Mouse (Mus musculus) midbrain, postnatal 0 days (tissue): ENCODE data around the gene Coq8a. TPM values are rescaled to one million over a fixed set of nuclear protein-coding genes. Genes with fewer than 3 reads are reported as not detected.

Source experiments
- ATAC-seq: fragments of 200-750 bp; cut with Nextera tagmentation; 2 replicates; pipeline ENCODE4 v1.8.0; 2017; ENCODE audit warnings: moderate number of reproducible peaks, mild to moderate bottlenecking, moderate TSS enrichment, moderate library complexity; ENCODE audit not compliant: low FRiP score
- DNase-seq: peaks from one replicate; pipeline ENCODE4 v3.0.0-alpha.2; 2015; ENCODE audit warnings: low spot score
- H3K27ac ChIP-seq: fragments of 300-500 bp; sonication (generic); 2 replicates; pipeline ENCODE4 v1.5.1; 2014; ENCODE audit warnings: low read depth, mild to moderate bottlenecking, low read length, mixed read lengths
- H3K27me3 ChIP-seq: fragments of 300-500 bp; sonication (generic); 2 replicates; pipeline ENCODE4 v1.6.1; 2014; ENCODE audit warnings: low read length, control low read depth, mixed read lengths; ENCODE audit not compliant: insufficient read depth
- H3K36me3 ChIP-seq: fragments of 300-500 bp; sonication (generic); 2 replicates; pipeline ENCODE4 v1.6.1; 2014; ENCODE audit warnings: low read length, control low read depth, mixed read lengths; ENCODE audit not compliant: insufficient read depth
- H3K4me1 ChIP-seq: fragments of 300-500 bp; sonication (generic); 2 replicates; pipeline ENCODE4 v1.6.1; 2014; ENCODE audit warnings: mild to moderate bottlenecking, control low read depth, antibody characterized with exemption, low read length, mixed read lengths; ENCODE audit not compliant: insufficient read depth
- H3K4me2 ChIP-seq: fragments of 300-500 bp; sonication (generic); 2 replicates; pipeline ENCODE4 v1.6.1; 2014; ENCODE audit warnings: low read depth, mild to moderate bottlenecking, low read length, mixed read lengths; ENCODE audit not compliant: poor library complexity, severe bottlenecking
- H3K4me3 ChIP-seq: fragments of 300-500 bp; sonication (generic); 2 replicates; pipeline ENCODE4 v1.5.1; 2014; ENCODE audit warnings: low read depth, mild to moderate bottlenecking, low read length, moderate library complexity
- H3K9ac ChIP-seq: fragments of 300-500 bp; sonication (generic); replicated peaks from 2 replicates; pipeline ENCODE4 v1.6.1; 2014; ENCODE audit warnings: mild to moderate bottlenecking, low read length, moderate library complexity, mixed read lengths; ENCODE audit not compliant: poor library complexity, severe bottlenecking
- H3K9me3 ChIP-seq: fragments of 300-500 bp; sonication (generic); 2 replicates; pipeline ENCODE4 v1.6.1; 2016; ENCODE audit warnings: low read length, control low read depth
- CTCF ChIP-seq: IDR thresholded peaks from 2 replicates; pipeline ENCODE4 v1.5.1; 2016; ENCODE audit warnings: antibody characterized with exemption, mild to moderate bottlenecking
- WGBS: fragments of 180-500 bp; shearing (Covaris S2); extraction: QIAGEN DNeasy Blood & Tissue Kit; methylation state at CpG from one replicate; pipeline ENCODE4 v1.1.7; 2014; 5-methylcytosine and 5-hydroxymethylcytosine counted together
- polyA plus RNA-seq: library from polyadenylated mRNA; unstranded; fragments of >200 nt; fragmentation: Nextera tagmentation; extraction: Ambion mirVana; gene quantifications from 2 replicates; pipeline ENCODE4 v1.2.1, GENCODE M21; 2015
- total RNA-seq: library from RNA; depleted of rRNA; stranded (reverse); fragments of >200 nt; gene quantifications from 2 replicates; pipeline ENCODE4 v1.2.3, GENCODE M21; 2014; rRNA removed

The Coq8a gene
- total and polyA plus RNA-seq, 2 experiments from 2014 or later = 7.2 to 8.3 TPM

GRCm38 (mm10) chr1:180128077-180128792 lies 71.2 kb downstream of the Coq8a start:
- Histone ChIP-seq H3K36me3 (peaks cover 7% of the 10 kb centered on the region), H3K4me3 (no peak overlapping the region), H3K4me1 (no peaks in the 10 kb centered on the region), H3K27ac (no peak overlapping the region), H3K9ac (no peak overlapping the region), H3K9me3 (no peaks in the 10 kb centered on the region), H3K27me3 (no peaks in the 10 kb centered on the region), H3K4me2 (no peak overlapping the region)
- TF ChIP-seq CTCF = no peak
- ATAC-seq = no peak
- DNase-seq = no peak
- WGBS = 98% methylated on average over 5 of the region's 5 CpGs

DNA sequence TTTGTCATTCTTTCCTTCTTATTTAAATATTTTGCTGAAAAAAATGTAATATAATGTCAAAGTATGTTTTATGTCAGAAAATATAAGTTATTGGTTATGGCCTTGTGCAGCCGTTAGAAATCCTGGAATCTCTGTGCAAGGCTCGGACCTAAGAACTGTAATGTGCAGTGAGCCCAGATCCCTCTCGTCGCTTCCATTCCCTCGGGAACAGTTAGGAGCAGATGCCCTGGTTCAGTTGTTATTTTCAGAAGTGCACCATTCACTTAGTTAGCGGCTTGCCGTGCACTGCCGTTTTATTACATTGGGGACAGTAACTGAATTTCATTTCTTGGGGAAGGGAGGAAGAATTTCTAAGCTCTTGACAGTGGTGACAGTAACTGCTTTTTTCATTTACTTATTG lies 81.2 kb downstream of the Coq8a start:
- 79% methylated on average over 8 of the region's 8 CpGs for WGBS
- no peak overlapping the region for H3K4me2 ChIP-seq
- H3K27me3 ChIP-seq = no peaks in the 10 kb centered on the region
- ATAC-seq (no peak), DNase-seq (peak; percentile 14)
- no peak for TF ChIP-seq CTCF
- H3K36me3 ChIP-seq = no peaks in the 10 kb centered on the region
- H3K27ac ChIP-seq = no peak overlapping the region
- H3K4me3 ChIP-seq = no peak overlapping the region
- no peaks in the 10 kb centered on the region for H3K4me1 ChIP-seq
- H3K9ac ChIP-seq = no peak overlapping the region
- H3K9me3 ChIP-seq = no peaks in the 10 kb centered on the region

DNA sequence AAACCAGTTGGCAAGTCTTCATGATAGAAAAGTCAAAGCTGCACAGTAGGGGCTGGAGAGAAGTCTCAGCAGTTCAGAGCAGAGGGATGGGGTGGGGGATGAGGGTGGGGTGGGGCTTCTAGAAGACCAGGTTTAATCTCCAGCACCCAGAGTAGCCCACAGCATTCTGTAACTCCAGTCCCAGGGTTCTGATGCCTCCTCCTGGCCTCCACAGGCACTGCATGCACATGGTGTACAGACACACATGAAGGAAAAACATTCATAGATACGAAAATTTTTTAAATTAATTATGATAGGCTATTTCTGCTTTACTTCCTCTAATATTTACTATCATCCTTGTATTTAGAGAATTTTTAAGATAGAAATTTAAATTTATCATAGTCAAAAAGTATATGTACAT lies 82.9 kb downstream of the Coq8a start:
- Histone ChIP-seq H3K27me3 (no peaks in the 10 kb centered on the region), H3K27ac (no peak overlapping the region), H3K4me1 (no peaks in the 10 kb centered on the region), H3K4me2 (no peak overlapping the region), H3K9me3 (no peaks in the 10 kb centered on the region), H3K9ac (no peak overlapping the region), H3K36me3 (no peaks in the 10 kb centered on the region), H3K4me3 (no peak overlapping the region)
- WGBS = 76% methylated on average over 1 of the region's 1 CpGs
- peak; percentile 59 for TF ChIP-seq CTCF
- ATAC-seq (no peak), DNase-seq (no peak)

Other genes starting within 250 kb of the Coq8a start
- 108 and 128 TPM in 2 replicates for gene Cdc42bpa, start 239.1 kb downstream of the Coq8a start, total RNA-seq
- 25.7 and 29.3 TPM in 2 replicates for gene Cdc42bpa, start 239.1 kb downstream of the Coq8a start, polyA plus RNA-seq
- gene Psen2, start 63.8 kb upstream of the Coq8a start, total RNA-seq = 30.6 and 32.1 TPM in 2 replicates
- 22.0 and 24.5 TPM in 2 replicates for gene Psen2, start 63.8 kb upstream of the Coq8a start, polyA plus RNA-seq
- 12.2 and 13.9 TPM in 2 replicates for gene Itpkb, start 130.9 kb upstream of the Coq8a start, total RNA-seq
- 2.0 and 2.2 TPM in 2 replicates for gene Itpkb, start 130.9 kb upstream of the Coq8a start, polyA plus RNA-seq